Mouse (Mus musculus) forebrain, embryonic 15.5 days (tissue): ENCODE results near the gene Eml3. TPM values are rescaled to one million over a fixed set of nuclear protein-coding genes. Genes with fewer than 3 reads are reported as not detected.
"Not testable (repeated sequence)": the region's sequence is repeated elsewhere in the genome, so short reads cannot be mapped to it uniquely, and the experiment has no call there.

ENCODE experiments used
- ATAC-seq: fragments of 200-750 bp; cut with Nextera tagmentation; replicated peaks from 2 replicates; pipeline ENCODE4 v1.8.0; 2017; ENCODE audit warnings: mild to moderate bottlenecking, moderate TSS enrichment, moderate library complexity
- H3K27ac ChIP-seq: fragments of 300-500 bp; sonication (generic); replicated peaks from 2 replicates; pipeline ENCODE4 v1.5.1; 2015; ENCODE audit warnings: mild to moderate bottlenecking, inconsistent platforms
- H3K27me3 ChIP-seq: fragments of 300-500 bp; sonication (generic); 2 replicates; pipeline ENCODE4 v1.6.1; 2015; ENCODE audit warnings: inconsistent platforms
- H3K36me3 ChIP-seq: fragments of 300-500 bp; sonication (generic); 2 replicates; pipeline ENCODE4 v1.6.1; 2015; ENCODE audit warnings: mild to moderate bottlenecking, inconsistent platforms
- H3K4me1 ChIP-seq: fragments of 300-500 bp; sonication (generic); 2 replicates; pipeline ENCODE4 v1.6.1; 2015; ENCODE audit warnings: inconsistent platforms
- H3K4me2 ChIP-seq: fragments of 300-500 bp; sonication (generic); replicated peaks from 2 replicates; pipeline ENCODE4 v1.6.1; 2015; ENCODE audit warnings: mild to moderate bottlenecking, inconsistent platforms
- H3K4me3 ChIP-seq: fragments of 300-500 bp; sonication (generic); 2 replicates; pipeline ENCODE4 v1.5.1; 2015; ENCODE audit warnings: mild to moderate bottlenecking, inconsistent platforms
- H3K9ac ChIP-seq: fragments of 300-500 bp; sonication (generic); replicated peaks from 2 replicates; pipeline ENCODE4 v1.6.1; 2015; ENCODE audit warnings: mild to moderate bottlenecking, inconsistent platforms
- H3K9me3 ChIP-seq: fragments of 300-500 bp; sonication (generic); 2 replicates; pipeline ENCODE4 v1.6.1; 2016; ENCODE audit warnings: inconsistent platforms
- WGBS: fragments of 180-500 bp; shearing (Covaris S2); methylation state at CpG from one replicate; pipeline ENCODE4 v1.1.7; 2015; ENCODE audit warnings: mixed read lengths; 5-methylcytosine and 5-hydroxymethylcytosine counted together
- polyA plus RNA-seq: library from polyadenylated mRNA; unstranded; fragments of >200 nt; fragmentation: Nextera tagmentation; extraction: Ambion mirVana; gene quantifications from 2 replicates; pipeline ENCODE4 v1.2.1, GENCODE M21; 2015

The Eml3 gene
- polyA plus RNA-seq, 1 experiment from 2014 or later: 11.7 TPM

GRCm38 (mm10) chr19:8896231-8896630 is 33.1 kb upstream of the Eml3 start:
- not testable (repeated sequence) for H3K27me3 ChIP-seq, H3K27ac ChIP-seq, ATAC-seq, H3K9ac ChIP-seq, H3K4me2 ChIP-seq, H3K9me3 ChIP-seq, H3K4me3 ChIP-seq
- Histone ChIP-seq H3K4me1 (peaks cover 43% of the 10 kb centered on the region), H3K36me3 (peaks cover 17% of the 10 kb centered on the region)
- 84% methylated on average over 5 of the region's 5 CpGs for WGBS

GRCm38 (mm10) chr19:8897211-8897864 is 32.0 kb upstream of the Eml3 start:
- peaks cover 22% of the 10 kb centered on the region for H3K36me3 ChIP-seq
- peak overlapping the region; percentile 62 for H3K4me3 ChIP-seq
- ATAC-seq: peak; percentile 57
- H3K9me3 ChIP-seq, H3K27me3 ChIP-seq: not testable (repeated sequence)
- H3K4me2 ChIP-seq: peak overlapping the region; percentile 72
- 25% methylated on average over 21 of the region's 21 CpGs for WGBS
- H3K27ac ChIP-seq: peak overlapping the region; percentile 83
- peak overlapping the region; percentile 91 for H3K9ac ChIP-seq
- peaks cover 41% of the 10 kb centered on the region for H3K4me1 ChIP-seq

GRCm38 (mm10) chr19:8897865-8898495 is 31.4 kb upstream of the Eml3 start, which contains the start of gene Ganab:
Ganab (plus strand) TSS chr19:8898071.
- ATAC-seq: peak; percentile 98
- under 1% methylated on average over 53 of the region's 53 CpGs for WGBS
- Histone ChIP-seq H3K9ac (peak within 1 kb of the TSS; percentile 91), H3K4me3 (peak within 1 kb of the TSS; percentile 62), H3K9me3 (no peaks in the 10 kb centered on the region), H3K4me2 (peak within 1 kb of the TSS; percentile 72), H3K4me1 (peaks cover 37% of the 10 kb centered on the region), H3K27me3 (no peaks in the 10 kb centered on the region), H3K36me3 (peaks cover 27% of the 10 kb centered on the region), H3K27ac (peak within 1 kb of the TSS; percentile 83)

GRCm38 (mm10) chr19:8898576-8898975 is 30.8 kb upstream of the Eml3 start:
- H3K9me3 ChIP-seq: no peaks in the 10 kb centered on the region
- H3K4me2 ChIP-seq: peak overlapping the region; percentile 72
- H3K27me3 ChIP-seq: no peaks in the 10 kb centered on the region
- WGBS: 13% methylated on average over 13 of the region's 13 CpGs
- peak overlapping the region; percentile 83 for H3K27ac ChIP-seq
- no peak for ATAC-seq
- H3K9ac ChIP-seq: peak overlapping the region; percentile 91
- H3K4me1 ChIP-seq: peaks cover 33% of the 10 kb centered on the region
- H3K36me3 ChIP-seq: peaks cover 33% of the 10 kb centered on the region
- peak overlapping the region; percentile 62 for H3K4me3 ChIP-seq

- Histone ChIP-seq H3K9me3 (no peaks in the 10 kb centered on the region), H3K9ac (peak overlapping the region; percentile 91; the same call in 1 of the 2 replicates), H3K4me1 (peaks cover 28% of the 10 kb centered on the region), H3K27me3 (no peaks in the 10 kb centered on the region), H3K27ac (no peak overlapping the region), H3K4me3 (peak overlapping the region; percentile 62), H3K36me3 (peaks cover 37% of the 10 kb centered on the region), H3K4me2 (peak overlapping the region; percentile 72)
- WGBS: 50% methylated on average over 3 of the region's 3 CpGs
- ATAC-seq: no peak
These were observed 30.3 kb upstream of the Eml3 start for GRCm38 (mm10) chr19:8899079-8899478.

- no peak for ATAC-seq
- H3K36me3 ChIP-seq: peaks cover 64% of the 10 kb centered on the region
- no peaks in the 10 kb centered on the region for H3K27me3 ChIP-seq
- no peak overlapping the region for H3K4me3 ChIP-seq
- no peak overlapping the region for H3K4me2 ChIP-seq
- no peak overlapping the region for H3K27ac ChIP-seq
- no peak overlapping the region for H3K9ac ChIP-seq
- H3K9me3 ChIP-seq: no peaks in the 10 kb centered on the region
- peaks cover 12% of the 10 kb centered on the region for H3K4me1 ChIP-seq
- WGBS: 94% methylated on average over 5 of the region's 5 CpGs
These were observed 25.9 kb upstream of the Eml3 start for GRCm38 (mm10) chr19:8903412-8903811.

GRCm38 (mm10) chr19:8908531-8908930 is 20.8 kb upstream of the Eml3 start:
- no peak overlapping the region for H3K4me2 ChIP-seq
- no peak for ATAC-seq
- H3K9me3 ChIP-seq: no peaks in the 10 kb centered on the region
- peaks cover 96% of the 10 kb centered on the region for H3K36me3 ChIP-seq
- H3K4me1 ChIP-seq: no peaks in the 10 kb centered on the region
- no peak overlapping the region for H3K27ac ChIP-seq
- no peak overlapping the region for H3K4me3 ChIP-seq
- WGBS: 93% methylated on average over 6 of the region's 6 CpGs
- no peaks in the 10 kb centered on the region for H3K27me3 ChIP-seq
- no peak overlapping the region for H3K9ac ChIP-seq

GRCm38 (mm10) chr19:8911810-8912209 is 17.5 kb upstream of the Eml3 start:
- Histone ChIP-seq H3K4me3 (no peak overlapping the region), H3K36me3 (peaks cover 98% of the 10 kb centered on the region)

GRCm38 (mm10) chr19:8914212-8914611 is 15.1 kb upstream of the Eml3 start:
- H3K4me1 ChIP-seq: no peaks in the 10 kb centered on the region
- no peak for ATAC-seq
- no peak overlapping the region for H3K9ac ChIP-seq
- H3K27me3 ChIP-seq: no peaks in the 10 kb centered on the region
- no peak overlapping the region for H3K27ac ChIP-seq
- no peak overlapping the region for H3K4me2 ChIP-seq
- H3K4me3 ChIP-seq: no peak overlapping the region
- WGBS: 95% methylated on average over 3 of the region's 3 CpGs
- H3K9me3 ChIP-seq: no peaks in the 10 kb centered on the region
- peaks cover 77% of the 10 kb centered on the region for H3K36me3 ChIP-seq

More at GRCm38 (mm10) chr19:8911810-8912209, 17.5 kb upstream of the Eml3 start:
- Histone ChIP-seq H3K4me1 (no peaks in the 10 kb centered on the region), H3K27me3 (no peaks in the 10 kb centered on the region), H3K9me3 (no peaks in the 10 kb centered on the region), H3K9ac (no peak overlapping the region), H3K27ac (no peak overlapping the region), H3K4me2 (no peak overlapping the region)
- WGBS: 87% methylated on average over 5 of the region's 5 CpGs
- no peak for ATAC-seq

- WGBS: 95% methylated on average over 3 of the region's 3 CpGs
- no peak for ATAC-seq
- Histone ChIP-seq H3K4me2 (no peak overlapping the region), H3K4me1 (peaks cover 18% of the 10 kb centered on the region), H3K4me3 (no peak overlapping the region), H3K9me3 (no peaks in the 10 kb centered on the region), H3K27me3 (no peaks in the 10 kb centered on the region), H3K27ac (no peak overlapping the region), H3K9ac (no peak overlapping the region), H3K36me3 (peaks cover 29% of the 10 kb centered on the region)
These were observed 10.4 kb upstream of the Eml3 start for GRCm38 (mm10) chr19:8919000-8919399.

- no peaks in the 10 kb centered on the region for H3K9me3 ChIP-seq
- peaks cover 26% of the 10 kb centered on the region for H3K36me3 ChIP-seq
- H3K4me1 ChIP-seq: peaks cover 18% of the 10 kb centered on the region
- H3K9ac ChIP-seq: peak overlapping the region; percentile 81
- peak overlapping the region; percentile 85 for H3K27ac ChIP-seq
- H3K4me2 ChIP-seq: peak overlapping the region; percentile 68
- no peaks in the 10 kb centered on the region for H3K27me3 ChIP-seq
- H3K4me3 ChIP-seq: peak overlapping the region; percentile 74
- 0 out of 2 replicates have a peak, but pooled peaks have one; percentile 10 for ATAC-seq
- WGBS: 68% methylated on average over 6 of the region's 6 CpGs
These were observed 9.7 kb upstream of the Eml3 start for GRCm38 (mm10) chr19:8919684-8920072.

- ATAC-seq: peak; percentile 98
- Histone ChIP-seq H3K9me3 (no peaks in the 10 kb centered on the region), H3K9ac (peak within 1 kb of the TSS; percentile 81), H3K27ac (peak within 1 kb of the TSS; percentile 85), H3K4me3 (peak within 1 kb of the TSS; percentile 74), H3K4me2 (peak within 1 kb of the TSS; percentile 68), H3K4me1 (peaks cover 18% of the 10 kb centered on the region), H3K27me3 (no peaks in the 10 kb centered on the region), H3K36me3 (peaks cover 21% of the 10 kb centered on the region)
- WGBS: 2% methylated on average over 50 of the region's 50 CpGs
These were observed 9.1 kb upstream of the Eml3 start, which contains the start of gene B3gat3 for GRCm38 (mm10) chr19:8920073-8920736. B3gat3 (plus strand) TSS chr19:8920374.
